Mouse (Mus musculus) G1E (cell line): ENCODE measurements around the gene Sh3bgrl2.

Experiments
- CTCF ChIP-seq: IDR thresholded peaks from 2 replicates; pipeline ENCODE4 v1.5.1; 2012; ENCODE audit warnings: low read depth, low read length, inconsistent platforms, mixed read lengths
- GATA1 ChIP-seq: IDR thresholded peaks from 2 replicates; pipeline ENCODE4 v1.6.1; 2012; ENCODE audit warnings: borderline replicate concordance, low read length, inconsistent platforms, mixed read lengths
- TAL1 ChIP-seq: conservative IDR thresholded peaks from 2 replicates; pipeline ENCODE4 v1.6.1; 2012; ENCODE audit warnings: low read depth, low read length, inconsistent platforms, mixed read lengths

DNA sequence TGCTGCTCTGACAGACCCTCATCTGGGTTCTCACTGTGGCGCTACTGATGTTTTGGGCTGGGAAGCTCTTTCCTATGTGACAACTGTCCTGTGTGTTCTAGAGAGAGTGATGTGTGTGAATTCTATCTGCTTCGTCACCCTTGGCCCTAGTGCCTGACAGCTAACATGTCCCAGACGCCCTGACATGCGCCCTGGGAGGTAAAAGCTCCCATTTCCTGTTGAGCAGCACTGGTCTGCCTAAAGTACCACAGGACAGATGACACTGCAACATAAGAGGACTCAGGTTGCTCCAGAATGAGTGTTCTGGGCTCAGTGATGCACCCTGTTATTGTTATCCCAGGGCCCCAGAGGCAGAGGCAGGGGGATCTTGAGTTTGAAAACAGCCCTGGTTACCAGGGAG is 12.5 kb downstream of the Sh3bgrl2 start:
- TF ChIP-seq CTCF = no peak
- no peak for TF ChIP-seq GATA1
- TF ChIP-seq TAL1 = no peak
